Mouse (Mus musculus) heart, adult 2 months (tissue): ENCODE measurements at regions not wholly inside any gene's neighbourhood (a gene's known extent, or its start where the extent isn't known, plus 50 kb on each side); places are given as distances from the start of the nearest gene placed in this dataset.

Source experiments
- CTCF ChIP-seq: fragments of 200-600 bp; IDR thresholded peaks from 2 replicates; pipeline ENCODE4 v1.8.1; 2022; ENCODE audit warnings: antibody characterized with exemption, mild to moderate bottlenecking, moderate library complexity
- EP300 ChIP-seq: fragments of 200-500 bp; IDR thresholded peaks from 2 replicates; pipeline ENCODE4 v1.6.1; 2011; ENCODE audit warnings: low read depth, low read length, control low read depth; ENCODE audit not compliant: insufficient read depth
- POLR2A ChIP-seq: fragments of 200-500 bp; IDR thresholded peaks from 2 replicates; pipeline ENCODE4 v1.6.1; 2011; ENCODE audit warnings: mild to moderate bottlenecking, low read depth, low read length, control low read depth; ENCODE audit not compliant: insufficient read depth

DNA sequence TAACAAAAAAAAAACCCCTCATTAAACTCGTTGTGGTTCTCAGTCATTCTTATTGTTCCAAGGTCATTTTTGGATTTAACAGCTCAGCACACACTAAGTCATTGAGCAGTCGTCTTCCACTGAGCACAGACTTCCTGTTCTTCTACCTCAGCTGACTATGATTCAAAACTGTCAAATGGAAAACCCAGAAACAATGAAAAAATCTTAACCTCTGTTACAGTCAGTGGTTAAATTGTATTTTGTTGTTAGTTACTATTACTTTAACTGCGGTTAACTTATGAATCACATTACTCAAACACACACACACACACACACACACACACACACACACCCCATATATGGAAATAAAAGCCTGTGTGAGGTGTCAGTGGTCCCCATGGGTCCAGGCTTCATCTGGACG is 92.5 kb upstream of the Trpm1 start:
- TF ChIP-seq CTCF (no peak), POLR2A (no peak), EP300 (no peak)
